Mouse (Mus musculus): ENCODE measurements around the gene Mill2.

DNA sequence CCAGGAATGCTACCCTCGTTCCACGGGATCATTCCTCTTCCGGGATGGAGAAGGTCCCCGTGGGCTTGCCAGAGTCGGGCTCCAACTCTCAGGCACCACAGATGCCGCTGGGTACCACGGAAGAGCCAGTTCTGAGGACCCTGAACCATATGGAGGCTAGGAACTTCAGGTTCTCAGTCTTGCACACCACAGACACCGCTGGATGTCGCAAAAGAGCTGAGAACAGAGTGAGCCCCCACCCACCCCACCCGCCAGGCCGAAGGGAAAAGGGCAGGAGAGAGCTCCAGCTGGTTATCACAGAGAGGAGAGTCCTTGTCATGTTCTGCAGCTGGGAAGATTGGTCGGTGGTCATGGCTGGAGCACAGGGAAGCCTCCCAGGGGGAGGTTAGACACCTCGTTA, 7.5 kb upstream of the Mill2 start:
- TF ChIP-seq SMC3 (IDR thresholded peaks at IDR 0.05; ENCODE audit: low read depth, low read length) (no peak), CTCF (conservative IDR thresholded peaks at IDR 0.05 in 1 of 2, IDR thresholded peaks at IDR 0.05 in 1 of 2; ENCODE audit: low read depth in 2 of 2, low read length in 2 of 2) (no peak), MEF2A (IDR thresholded peaks at IDR 0.05; ENCODE audit: borderline replicate concordance, low read depth, low read length) (no peak), POLR2A (IDR thresholded peaks at IDR 0.05; ENCODE audit: low read depth, low read length) (no peak), JUN (IDR thresholded peaks at IDR 0.05; ENCODE audit: insufficient read depth, low read depth, low read length) (no peak), EP300 (IDR thresholded peaks at IDR 0.05; ENCODE audit: low read length) (no peak), TBP (conservative IDR thresholded peaks at IDR 0.05; ENCODE audit: low read depth, low read length) (no peak), CHD1 (IDR thresholded peaks at IDR 0.05; ENCODE audit: low read depth, low read length) (no peak), TCF12 (IDR thresholded peaks at IDR 0.05; ENCODE audit: low read depth, low read length) (no peak), MXI1 (IDR thresholded peaks at IDR 0.05; ENCODE audit: low read depth, low read length) (no peak), ZKSCAN1 (IDR thresholded peaks at IDR 0.05; ENCODE audit: borderline replicate concordance, low read depth, low read length) (no peak), SIN3A (IDR thresholded peaks at IDR 0.05; ENCODE audit: low read length) (no peak), MAFK (IDR thresholded peaks at IDR 0.05; ENCODE audit: insufficient replicate concordance, low read length) (no peak)

Data from CH12.LX (cell line).